Mouse (Mus musculus) neural tube, embryonic 11.5 days (tissue): ENCODE measurements around the gene Gmds. TPM values are rescaled to one million over a fixed set of nuclear protein-coding genes. Genes with fewer than 3 reads are reported as not detected.
A peak's percentile ranks its signal among the peaks of the same experiment; 100 is the strongest.

Source experiments
- ATAC-seq: fragments of 200-750 bp; cut with Nextera tagmentation; 2 replicates; pipeline ENCODE4 v1.8.0; 2017; ENCODE audit warnings: moderate number of reproducible peaks, mild to moderate bottlenecking, moderate TSS enrichment, moderate library complexity; ENCODE audit not compliant: insufficient read depth, low FRiP score, low TSS enrichment
- DNase-seq: peaks from one replicate; pipeline ENCODE4 v3.0.0-alpha.2; 2015; ENCODE audit warnings: low spot score
- H3K27ac ChIP-seq: fragments of 300-500 bp; sonication (generic); 2 replicates; pipeline ENCODE4 v1.5.1; 2014; ENCODE audit warnings: low read depth, mild to moderate bottlenecking, low read length
- H3K27me3 ChIP-seq: fragments of 300-500 bp; sonication (generic); 2 replicates; pipeline ENCODE4 v1.6.1; 2014; ENCODE audit warnings: mild to moderate bottlenecking, low read length, mixed read lengths; ENCODE audit not compliant: control insufficient read depth, insufficient read depth
- H3K36me3 ChIP-seq: fragments of 300-500 bp; sonication (generic); 2 replicates; pipeline ENCODE4 v1.6.1; 2014; ENCODE audit warnings: mild to moderate bottlenecking, low read length, moderate library complexity, mixed read lengths; ENCODE audit not compliant: control insufficient read depth, insufficient read depth
- H3K4me1 ChIP-seq: fragments of 300-500 bp; sonication (generic); 2 replicates; pipeline ENCODE4 v1.6.1; 2014; ENCODE audit warnings: low read length, mixed read lengths; ENCODE audit not compliant: control insufficient read depth, insufficient read depth
- H3K4me2 ChIP-seq: fragments of 300-500 bp; sonication (generic); 2 replicates; pipeline ENCODE4 v1.6.1; 2014; ENCODE audit warnings: low read depth, mild to moderate bottlenecking, moderate library complexity
- H3K4me3 ChIP-seq: fragments of 300-500 bp; sonication (generic); 2 replicates; pipeline ENCODE4 v1.5.1; 2014; ENCODE audit warnings: low read depth, low read length
- H3K9ac ChIP-seq: fragments of 300-500 bp; sonication (generic); 2 replicates; pipeline ENCODE4 v1.6.1; 2014; ENCODE audit warnings: mild to moderate bottlenecking, low read length
- H3K9me3 ChIP-seq: fragments of 300-500 bp; sonication (generic); 2 replicates; pipeline ENCODE4 v1.6.1; 2016; ENCODE audit warnings: low read length; ENCODE audit not compliant: control insufficient read depth
- WGBS: fragments of 180-500 bp; shearing (Covaris S2); extraction: QIAGEN DNeasy Blood & Tissue Kit; methylation state at CpG from one replicate; pipeline ENCODE4 v1.1.7; 2014; 5-methylcytosine and 5-hydroxymethylcytosine counted together
- polyA plus RNA-seq: library from polyadenylated mRNA; unstranded; fragments of >200 nt; fragmentation: Nextera tagmentation; extraction: Ambion mirVana; gene quantifications from 2 replicates; pipeline ENCODE4 v1.2.1, GENCODE M21; 2014

Gene Gmds
- polyA plus RNA-seq, 1 experiment from 2014 or later, result 27.5 TPM

- WGBS, result 3% methylated on average over 30 of the region's 44 CpGs
- H3K4me3 ChIP-seq, result peak overlapping the region; percentile 42
- peak; percentile 13; the same call in 1 of the 2 replicates for ATAC-seq
Observed at GRCm38 (mm10) chr13:31811542-31812021, 527.0 kb downstream of the Gmds start.

GRCm38 (mm10) chr13:31810693-31811541 is 527.6 kb downstream of the Gmds start:
- ATAC-seq, result no peak

More at GRCm38 (mm10) chr13:31811542-31812021, 527.0 kb downstream of the Gmds start:
- Histone ChIP-seq H3K27ac (peak overlapping the region; percentile 62), H3K9me3 (no peaks in the 10 kb centered on the region), H3K4me2 (peak overlapping the region; percentile 50), H3K4me1 (peaks cover 9% of the 10 kb centered on the region; the same call in 1 of the 2 replicates), H3K27me3 (peaks cover 88% of the 10 kb centered on the region), H3K9ac (peak overlapping the region; percentile 74), H3K36me3 (no peaks in the 10 kb centered on the region)
- DNase-seq, result peak; percentile 56

DNA sequence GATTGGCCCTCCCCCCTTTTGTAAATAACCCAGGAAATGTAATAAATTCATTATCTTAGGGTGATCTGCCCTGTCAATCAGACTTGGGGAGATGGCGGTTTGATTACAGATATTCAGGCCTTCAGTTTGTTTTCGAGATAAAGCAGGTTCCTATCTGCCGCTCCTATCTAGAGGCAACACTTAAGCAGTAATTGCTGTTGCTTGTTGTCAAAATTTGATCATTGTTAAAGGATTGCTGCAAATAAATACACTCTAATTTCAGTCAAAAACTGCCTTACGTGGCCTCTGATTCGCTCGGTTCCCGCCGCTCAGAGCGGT is 528.2 kb downstream of the Gmds start:
- DNase-seq, result no peak
- Histone ChIP-seq H3K9me3 (no peaks in the 10 kb centered on the region), H3K4me3 (peak overlapping the region; percentile 42), H3K4me1 (peaks cover 9% of the 10 kb centered on the region; the same call in 1 of the 2 replicates), H3K27me3 (peaks cover 92% of the 10 kb centered on the region), H3K4me2 (peak overlapping the region; percentile 50), H3K27ac (peak overlapping the region; percentile 62), H3K36me3 (no peaks in the 10 kb centered on the region), H3K9ac (peak overlapping the region; percentile 74)
- ATAC-seq, result no peak
- under 1% methylated on average over 9 of the region's 9 CpGs for WGBS

More at GRCm38 (mm10) chr13:31810693-31811541, 527.6 kb downstream of the Gmds start:
- peak overlapping the region; percentile 42 for H3K4me3 ChIP-seq
- H3K4me2 ChIP-seq, result peak overlapping the region; percentile 50
- DNase-seq, result peak; percentile 63
- H3K9ac ChIP-seq, result peak overlapping the region; percentile 74
- peaks cover 91% of the 10 kb centered on the region for H3K27me3 ChIP-seq
- no peaks in the 10 kb centered on the region for H3K36me3 ChIP-seq
- no peaks in the 10 kb centered on the region for H3K9me3 ChIP-seq
- under 1% methylated on average over 53 of the region's 65 CpGs for WGBS
- peaks cover 9% of the 10 kb centered on the region; the same call in 1 of the 2 replicates for H3K4me1 ChIP-seq
- peak overlapping the region; percentile 62 for H3K27ac ChIP-seq

DNA sequence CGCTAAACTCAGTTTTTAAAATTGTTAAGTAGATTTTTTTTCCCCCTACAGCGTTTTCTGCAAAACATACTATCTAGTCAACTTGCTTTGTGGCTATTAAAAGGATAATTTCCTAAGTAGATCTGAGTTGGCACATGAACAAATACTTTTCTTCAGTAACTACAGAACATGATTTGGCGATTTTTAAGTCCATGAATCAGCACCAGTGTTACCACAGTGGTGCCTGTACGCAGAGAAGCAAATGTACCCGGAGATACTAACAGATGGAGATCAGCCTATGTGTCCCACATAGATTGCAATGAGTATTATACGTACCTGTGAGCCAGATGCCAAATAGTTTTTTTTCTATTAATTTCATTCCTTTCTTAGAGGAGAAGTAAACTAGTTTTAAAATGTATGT is 528.8 kb downstream of the Gmds start:
- DNase-seq, result no peak
- WGBS, result 2% methylated on average over 6 of the region's 6 CpGs

DNA sequence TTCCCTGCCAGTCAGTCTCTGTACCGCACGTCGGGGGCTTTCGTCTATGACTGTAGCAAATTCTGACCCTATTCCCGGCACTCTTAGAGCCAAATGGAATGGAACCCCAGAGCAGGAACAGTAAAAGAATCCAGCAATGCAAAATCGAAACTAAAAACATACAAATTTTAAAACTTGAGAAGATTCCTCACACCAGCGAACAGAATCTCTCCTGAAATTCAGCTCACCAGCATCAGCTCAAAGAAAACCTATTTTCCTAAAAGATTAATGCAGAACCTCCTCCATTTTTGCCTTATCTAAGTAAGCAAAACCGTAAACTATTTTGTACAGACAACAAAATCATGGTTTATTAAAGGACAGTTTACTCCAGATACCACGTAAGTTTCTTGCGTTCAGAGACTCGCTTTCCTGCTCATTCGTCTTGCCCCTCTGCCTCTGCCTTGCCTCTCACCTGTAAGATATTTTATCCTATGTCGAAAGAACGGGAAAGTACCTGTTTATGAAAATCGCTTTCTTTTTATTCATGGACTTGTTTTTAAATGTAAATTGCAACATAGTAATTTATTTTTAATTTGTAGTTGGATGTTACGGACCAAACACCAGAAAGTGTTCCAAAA is 529.6 kb downstream of the Gmds start:
- no peak overlapping the region; the same call in 1 of the 2 replicates for H3K4me2 ChIP-seq
- 4% methylated on average over 16 of the region's 16 CpGs for WGBS
- peaks cover 92% of the 10 kb centered on the region for H3K27me3 ChIP-seq

More for the DNA sequence above, 528.8 kb downstream of the Gmds start:
- Histone ChIP-seq H3K27ac (no peak overlapping the region), H3K4me2 (peak overlapping the region; percentile 15; the same call in 1 of the 2 replicates), H3K9me3 (no peaks in the 10 kb centered on the region), H3K4me3 (peak overlapping the region; percentile 27), H3K27me3 (peaks cover 92% of the 10 kb centered on the region), H3K9ac (no peak overlapping the region; the same call in 1 of the 2 replicates), H3K36me3 (no peaks in the 10 kb centered on the region), H3K4me1 (peaks cover 9% of the 10 kb centered on the region; the same call in 1 of the 2 replicates)
- ATAC-seq, result no peak

DNA sequence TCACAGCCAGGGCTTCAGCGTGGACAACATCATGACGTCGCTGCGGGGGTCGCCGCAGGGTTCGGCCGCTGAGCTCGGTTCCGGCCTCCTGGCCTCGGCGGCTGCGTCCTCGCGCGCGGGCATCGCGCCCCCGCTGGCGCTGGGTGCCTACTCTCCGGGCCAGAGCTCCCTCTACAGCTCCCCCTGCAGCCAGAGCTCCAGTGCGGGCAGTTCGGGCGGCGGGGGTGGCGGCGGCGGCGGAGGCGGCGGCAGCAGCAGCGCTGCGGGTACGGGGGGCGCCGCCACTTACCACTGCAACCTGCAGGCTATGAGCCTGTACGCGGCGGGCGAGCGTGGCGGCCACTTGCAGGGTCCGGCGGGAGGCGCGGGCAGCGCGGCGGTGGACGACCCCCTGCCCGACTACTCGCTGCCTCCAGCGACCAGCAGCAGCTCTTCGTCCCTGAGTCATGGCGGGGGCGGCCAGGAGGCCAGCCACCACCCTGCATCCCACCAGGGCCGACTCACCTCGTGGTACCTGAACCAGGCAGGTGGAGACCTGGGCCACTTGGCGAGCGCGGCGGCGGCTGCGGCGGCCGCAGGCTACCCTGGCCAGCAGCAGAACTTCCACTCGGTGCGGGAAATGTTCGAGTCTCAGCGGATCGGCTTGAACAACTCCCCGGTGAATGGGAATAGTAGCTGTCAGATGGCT is 530.3 kb downstream of the Gmds start:
- H3K9ac ChIP-seq, result peak overlapping the region; percentile 79
- DNase-seq, result no peak
- H3K4me1 ChIP-seq, result peaks cover 7% of the 10 kb centered on the region; the same call in 1 of the 2 replicates
- no peak for ATAC-seq
- H3K27ac ChIP-seq, result peak overlapping the region; percentile 93
- peak overlapping the region; percentile 75 for H3K4me2 ChIP-seq
- no peaks in the 10 kb centered on the region for H3K36me3 ChIP-seq
- H3K27me3 ChIP-seq, result peaks cover 92% of the 10 kb centered on the region
- under 1% methylated on average over 68 of the region's 73 CpGs for WGBS
- H3K4me3 ChIP-seq, result peak overlapping the region; percentile 57
- H3K9me3 ChIP-seq, result no peaks in the 10 kb centered on the region

More for the DNA sequence above, 529.6 kb downstream of the Gmds start:
- DNase-seq, result no peak
- peak overlapping the region; percentile 79 for H3K9ac ChIP-seq
- peak overlapping the region; percentile 93; the same call in 1 of the 2 replicates for H3K27ac ChIP-seq
- peaks cover 7% of the 10 kb centered on the region; the same call in 1 of the 2 replicates for H3K4me1 ChIP-seq
- peak overlapping the region; percentile 57 for H3K4me3 ChIP-seq
- no peaks in the 10 kb centered on the region for H3K36me3 ChIP-seq
- no peaks in the 10 kb centered on the region for H3K9me3 ChIP-seq
- no peak for ATAC-seq

DNA sequence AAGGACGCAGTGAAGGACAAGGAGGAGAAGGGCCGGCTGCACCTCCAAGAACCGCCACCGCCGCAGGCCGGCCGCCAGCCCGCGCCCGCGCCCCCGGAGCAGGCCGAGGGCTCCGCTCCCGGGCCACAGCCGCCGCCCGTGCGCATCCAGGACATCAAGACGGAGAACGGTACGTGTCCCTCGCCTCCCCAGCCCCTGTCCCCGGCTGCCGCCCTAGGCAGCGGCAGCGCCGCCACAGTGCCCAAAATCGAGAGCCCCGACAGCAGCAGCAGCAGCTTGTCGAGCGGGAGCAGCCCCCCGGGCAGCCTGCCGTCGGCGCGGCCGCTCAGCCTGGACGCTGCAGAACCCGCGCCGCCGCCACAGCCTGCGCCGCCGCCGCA is 530.8 kb downstream of the Gmds start:
- Histone ChIP-seq H3K27me3 (peaks cover 91% of the 10 kb centered on the region), H3K36me3 (no peaks in the 10 kb centered on the region), H3K9me3 (no peaks in the 10 kb centered on the region), H3K4me2 (peak overlapping the region; percentile 75), H3K27ac (peak overlapping the region; percentile 93), H3K9ac (peak overlapping the region; percentile 79), H3K4me1 (peaks cover 7% of the 10 kb centered on the region; the same call in 1 of the 2 replicates), H3K4me3 (peak overlapping the region; percentile 57)
- ATAC-seq (no peak), DNase-seq (no peak)
- WGBS, result 0% methylated on average over 36 of the region's 47 CpGs
